21 mouse cellular contexts compared by ENCODE assay signal in genomic region chr11:35403516-35403915, GRCm38 (mm10).
DNase-seq lines count a peak whose midpoint lies in the region; ATAC-seq lines count a peak whose summit lies in the region.
"Had no signal": no experiment of that assay in that cellular context is flagged by ENCODE, and none has a peak within 500 bp of the region (broad histone marks: within the 10 kb centered on the region; RNA-seq: fewer than 3 reads in every experiment).

No protein-coding gene starts in this region.

- ATAC-seq in frontal cortex, adult (ENCODE audit: low TSS enrichment) = peak; percentile 39
- ATAC-seq: activated CD4-positive, CD25-positive, alpha-beta regulatory T cell, adult 4 months; CD4-positive, CD25-positive, alpha-beta regulatory T cell, adult 4 months; forebrain, embryonic 13.5 days; forebrain, embryonic 16.5 days; hindbrain, embryonic 16.5 days; intestine, embryonic 15.5 days had no signal

- DNase-seq in frontal cortex, postnatal 36 days (ENCODE audit: low spot score in 2 of 2) = no peak
- peak; percentile 51 for DNase-seq in A20 (ENCODE audit: low read depth, low spot score)
- peak; percentile 33 for DNase-seq in brain, adult 2 months (ENCODE audit: low read depth, low spot score)
- no peak for DNase-seq in layer of hippocampus, adult 11-12 months (ENCODE audit: low spot score)
- DNase-seq in ovary, postnatal 36 days (ENCODE audit: low spot score) = no peak
- DNase-seq: adrenal gland, adult 8-10 months; adrenal gland, postnatal 25 days; cerebellum, adult 18-20 months; cerebellum, adult 9-10 months; cerebellum, postnatal 14 days; gastrocnemius, postnatal 10 days; gastrocnemius, postnatal 36 days; heart, postnatal 36 days; kidney, adult 11 months had no signal

Comparison
In these comparisons a context has a peak if more than half of its experiments do, and no peak if none do; other contexts are left out.
1. DNase-seq: peak in A20 (single experiment) and brain, adult 2 months (single experiment); none in frontal cortex, postnatal 36 days (0 of 2), layer of hippocampus, adult 11-12 months (single experiment) and ovary, postnatal 36 days (single experiment).